Mouse (Mus musculus) activated CD4-positive, CD25-positive, alpha-beta regulatory T cell (primary cell): ENCODE measurements around the gene Glo1. TPM values are rescaled to one million over a fixed set of nuclear protein-coding genes. Genes with fewer than 3 reads are reported as not detected.

Experiments
- polyA plus RNA-seq, 2 experiments: library from polyadenylated mRNA; unstranded; fragments of 100-300 nt; shearing (Covaris generic); gene quantifications; one replicate each; pipeline ENCODE4 v1.2.1; 2017

Glo1 gene
- polyA plus RNA-seq = 100 to 1,000 TPM; 102 to 136 TPM

GRCm38 (mm10) chr17:30626719-30627118, at the start of gene Glo1:
Gene Glo1 (minus strand): TSS chr17:30626871.

GRCm38 (mm10) chr17:30624132-30624531, 2.5 kb downstream of the Glo1 start, which contains the start of gene Dnah8:
Gene Dnah8 (plus strand): TSS chr17:30624354.

DNA sequence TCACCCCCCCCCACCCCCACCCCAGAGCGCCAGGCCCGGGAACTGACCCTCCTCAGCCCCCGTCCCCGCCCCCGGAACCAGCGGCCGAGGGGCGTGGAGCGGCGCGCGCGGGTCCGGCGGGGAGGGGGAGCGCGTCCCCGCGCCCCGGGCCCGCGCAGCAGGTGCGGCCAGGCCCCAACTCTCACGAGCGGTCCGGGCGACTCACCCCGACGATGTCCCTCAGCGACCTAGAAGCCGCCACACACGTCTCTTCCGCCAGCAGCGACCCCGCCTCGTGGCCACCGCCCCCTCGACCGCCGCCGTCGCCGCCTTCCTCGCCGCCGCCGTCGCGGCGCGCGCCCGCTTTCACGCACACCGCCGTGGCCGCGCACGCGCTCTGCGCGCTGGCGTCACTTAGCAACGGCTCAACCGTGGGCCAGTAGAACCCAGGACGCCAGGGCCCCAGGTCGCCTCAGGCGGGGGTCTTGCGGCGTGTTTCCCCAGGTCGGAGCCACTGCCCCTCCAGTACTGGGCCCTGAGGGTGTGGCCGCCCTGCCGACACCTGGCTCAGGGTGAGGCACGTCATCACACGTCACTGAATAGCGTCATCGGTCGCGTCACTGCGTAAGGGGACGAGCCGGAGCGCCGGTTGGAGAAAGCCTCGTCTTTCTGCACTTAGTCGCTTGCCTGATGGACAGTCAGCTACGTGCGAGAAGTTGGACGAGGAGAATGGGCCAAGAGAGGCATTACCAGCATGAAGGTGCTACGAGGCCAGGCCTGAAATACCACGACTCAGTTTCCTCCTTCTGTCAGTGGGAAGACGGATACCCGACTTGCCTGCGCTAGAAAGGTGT, 50.5 kb downstream of the Glo1 start, which contains the start of gene Btbd9:
Btbd9 (minus strand) TSS at position 548 of the 833 bp plus-strand sequence.

Other genes starting within 250 kb of the Glo1 start
- 10 to 100 TPM; 49.4 to 58.4 TPM for gene Btbd9, start 50.4 kb downstream of the Glo1 start, polyA plus RNA-seq
- 10 to 100 TPM; 24.3 to 27.6 TPM for gene Dnah8, start 2.5 kb downstream of the Glo1 start, polyA plus RNA-seq